Mouse (Mus musculus) neutrophil, adult 5-6 weeks (primary cell): ENCODE measurements around the gene Ccdc3. TPM values are rescaled to one million over a fixed set of nuclear protein-coding genes. Genes with fewer than 3 reads are reported as not detected.

ENCODE experiments used
- total RNA-seq: library from RNA; stranded (forward); fragments of 200-1000 nt; gene quantifications from 2 replicates; pipeline ENCODE4 v1.2.3, GENCODE M21; 2017

Gene Ccdc3
- total RNA-seq, 1 experiment from 2014 or later, result not detected

Other genes starting within 250 kb of the Ccdc3 start
- 106 and 112 TPM in 2 replicates for gene Phyh, start 218.8 kb upstream of the Ccdc3 start, total RNA-seq
- not detected in 2 replicates for gene Ucma, start 161.7 kb upstream of the Ccdc3 start, total RNA-seq
- gene Mcm10, start 125.0 kb upstream of the Ccdc3 start, total RNA-seq, result 1.4 and 2.3 TPM in 2 replicates
- 28.1 and 28.2 TPM in 2 replicates for gene Optn, start 73.7 kb upstream of the Ccdc3 start, total RNA-seq